Mouse (Mus musculus) olfactory bulb, adult 2 months (tissue): Measurements from ENCODE around the gene Hibadh. TPM values are rescaled to one million over a fixed set of nuclear protein-coding genes. Genes with fewer than 3 reads are reported as not detected.

Experiments used
- H3K27ac ChIP-seq: fragments of 200-500 bp; 2 replicates; pipeline ENCODE4 v1.5.1; 2012; ENCODE audit warnings: low read depth, low read length; ENCODE audit not compliant: insufficient read depth
- H3K4me1 ChIP-seq: fragments of 200-500 bp; 2 replicates; pipeline ENCODE4 v1.6.1; 2012; ENCODE audit warnings: low read length; ENCODE audit not compliant: control insufficient read depth, insufficient read depth
- H3K4me3 ChIP-seq: fragments of 200-500 bp; 2 replicates; pipeline ENCODE4 v1.5.1; 2012; ENCODE audit warnings: mild to moderate bottlenecking, low read depth, low read length, moderate library complexity; ENCODE audit not compliant: insufficient read depth
- CTCF ChIP-seq: fragments of 200-500 bp; IDR thresholded peaks from 2 replicates; pipeline ENCODE4 v1.5.1; 2012; ENCODE audit warnings: low read depth, mild to moderate bottlenecking, low read length, moderate library complexity; ENCODE audit not compliant: insufficient read depth
- POLR2A ChIP-seq: fragments of 200-500 bp; IDR thresholded peaks from 2 replicates; pipeline ENCODE4 v1.6.1; 2012; ENCODE audit warnings: mild to moderate bottlenecking, low read depth, low read length, moderate library complexity; ENCODE audit not compliant: insufficient read depth
- WGBS: fragments of 180-500 bp; shearing (Covaris S2); methylation state at CpG from one replicate; pipeline ENCODE4 v1.1.7; 2018; 5-methylcytosine and 5-hydroxymethylcytosine counted together
- polyA plus RNA-seq: library from polyadenylated mRNA; stranded (reverse); fragments of >200 nt; gene quantifications from 2 replicates; pipeline ENCODE4 v1.2.4, GENCODE M21; 2012; ENCODE audit warnings: low replicate concordance; ENCODE audit not compliant: missing spikeins, insufficient read depth, insufficient read length

Gene Hibadh
- polyA plus RNA-seq, 1 experiment: not detected

- Histone ChIP-seq H3K4me1 (no peaks in the 10 kb centered on the region), H3K27ac (no peak overlapping the region), H3K4me3 (no peak overlapping the region)
- TF ChIP-seq CTCF (no peak), POLR2A (no peak)
These were observed 53.6 kb downstream of the Hibadh start for GRCm38 (mm10) chr6:52586564-52586963.

DNA sequence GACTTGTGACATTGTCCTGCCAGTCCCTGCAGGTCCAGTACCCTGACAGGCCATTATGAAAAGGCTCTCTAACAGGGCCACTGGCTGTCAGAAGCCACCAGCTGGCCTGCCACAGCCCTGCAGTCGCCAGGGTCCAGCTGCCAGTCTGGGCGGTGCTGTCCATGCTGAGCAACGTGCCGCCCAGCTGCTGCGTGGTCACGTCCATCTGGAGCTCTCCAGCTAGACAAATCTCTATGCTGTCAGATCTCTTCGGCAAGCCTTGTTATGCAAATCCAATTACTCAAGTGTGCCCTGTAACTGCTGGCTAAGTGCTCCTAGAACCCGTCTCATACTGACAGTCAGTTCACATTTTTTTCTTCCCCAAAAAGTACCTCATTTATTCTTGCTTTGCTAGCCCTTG, 55.8 kb downstream of the Hibadh start:
- TF ChIP-seq POLR2A (no peak), CTCF (no peak)
- no peaks in the 10 kb centered on the region for H3K4me1 ChIP-seq
- WGBS: 56% methylated on average over 8 of the region's 8 CpGs
- H3K4me3 ChIP-seq: no peak overlapping the region
- H3K27ac ChIP-seq: no peak overlapping the region

- 95% methylated on average over 4 of the region's 4 CpGs for WGBS
- no peak overlapping the region for H3K27ac ChIP-seq
- no peak overlapping the region for H3K4me3 ChIP-seq
- no peaks in the 10 kb centered on the region for H3K4me1 ChIP-seq
- TF ChIP-seq POLR2A (no peak), CTCF (no peak)
These were observed 59.1 kb downstream of the Hibadh start for GRCm38 (mm10) chr6:52581081-52581480.

- H3K27ac ChIP-seq: no peak overlapping the region
- TF ChIP-seq CTCF (no peak), POLR2A (no peak)
- no peak overlapping the region for H3K4me3 ChIP-seq
- no peaks in the 10 kb centered on the region for H3K4me1 ChIP-seq
- WGBS: 41% methylated on average over 2 of the region's 2 CpGs
These were observed 61.9 kb downstream of the Hibadh start for GRCm38 (mm10) chr6:52578322-52578721.

DNA sequence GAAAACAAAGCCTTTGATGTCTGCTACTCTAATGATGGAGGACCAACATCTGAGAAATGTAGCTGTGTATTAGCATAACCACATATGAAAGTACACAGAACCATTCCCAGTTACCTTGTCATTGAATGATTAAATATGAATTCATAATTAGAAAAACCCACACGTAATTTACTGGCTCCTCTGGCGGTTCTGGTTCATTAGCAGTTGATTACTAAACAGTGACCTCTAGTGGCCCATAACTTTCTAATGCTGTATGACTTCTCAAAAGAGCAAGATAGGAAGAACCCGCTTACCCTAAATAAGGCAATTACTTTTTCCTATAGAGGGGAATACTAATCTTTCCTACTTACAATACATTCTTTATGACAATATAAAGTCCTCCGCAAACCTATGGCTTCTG, 62.9 kb downstream of the Hibadh start:
- H3K27ac ChIP-seq: no peak overlapping the region
- H3K4me1 ChIP-seq: no peaks in the 10 kb centered on the region
- no peak overlapping the region for H3K4me3 ChIP-seq
- TF ChIP-seq POLR2A: no peak
- no peak for TF ChIP-seq CTCF
- WGBS: 28% methylated on average over 4 of the region's 4 CpGs

- Histone ChIP-seq H3K4me1 (peaks cover 3% of the 10 kb centered on the region; the same call in 1 of the 2 replicates), H3K27ac (no peak overlapping the region), H3K4me3 (no peak overlapping the region)
- WGBS: 71% methylated on average over 6 of the region's 6 CpGs
- TF ChIP-seq CTCF (no peak), POLR2A (no peak)
These were observed 71.5 kb downstream of the Hibadh start for GRCm38 (mm10) chr6:52568706-52569105.

- TF ChIP-seq POLR2A (no peak), CTCF (no peak)
- H3K4me1 ChIP-seq: peaks cover 3% of the 10 kb centered on the region; the same call in 1 of the 2 replicates
- no peak overlapping the region for H3K4me3 ChIP-seq
- no peak overlapping the region for H3K27ac ChIP-seq
- 78% methylated on average over 20 of the region's 20 CpGs for WGBS
These were observed 72.6 kb downstream of the Hibadh start for GRCm38 (mm10) chr6:52567327-52568299.

GRCm38 (mm10) chr6:52565210-52565609, 75.0 kb downstream of the Hibadh start:
- H3K4me1 ChIP-seq: peaks cover 3% of the 10 kb centered on the region; the same call in 1 of the 2 replicates
- WGBS: 95% methylated on average over 5 of the region's 5 CpGs
- no peak for TF ChIP-seq CTCF
- TF ChIP-seq POLR2A: no peak

GRCm38 (mm10) chr6:52562994-52563393, 77.2 kb downstream of the Hibadh start:
- no peak for TF ChIP-seq CTCF
- Histone ChIP-seq H3K4me3 (no peak overlapping the region), H3K27ac (no peak overlapping the region), H3K4me1 (no peaks in the 10 kb centered on the region)
- WGBS: 91% methylated on average over 4 of the region's 4 CpGs

More at GRCm38 (mm10) chr6:52565210-52565609, 75.0 kb downstream of the Hibadh start:
- H3K4me3 ChIP-seq: no peak overlapping the region
- no peak overlapping the region for H3K27ac ChIP-seq

DNA sequence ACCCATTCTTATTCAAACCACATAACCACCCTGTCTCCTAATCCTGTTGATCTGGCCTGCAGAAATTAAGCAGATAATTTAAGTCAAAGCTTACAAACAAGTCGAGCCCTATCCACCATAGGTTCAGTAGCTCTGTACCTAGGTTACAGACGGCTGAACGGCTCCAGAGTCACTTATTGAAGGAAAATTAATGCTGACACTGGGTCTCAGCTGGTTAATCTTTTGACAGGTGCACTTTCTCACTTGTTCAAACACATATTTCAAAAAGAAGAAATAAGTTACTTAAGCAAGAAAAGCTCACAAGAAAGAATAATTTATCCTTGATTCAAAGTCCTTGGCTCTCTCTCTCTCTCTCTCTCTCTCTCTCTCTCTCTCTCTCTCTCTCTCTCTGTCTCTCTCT, 81.1 kb downstream of the Hibadh start:
- WGBS: 88% methylated on average over 3 of the region's 3 CpGs
- TF ChIP-seq CTCF (no peak), POLR2A (no peak)
- H3K4me1 ChIP-seq: no peaks in the 10 kb centered on the region
- H3K4me3 ChIP-seq: no peak overlapping the region
- H3K27ac ChIP-seq: no peak overlapping the region
